Mouse (Mus musculus) MEL-GATA-1-ER (cell line): ENCODE results near the gene Cacna2d2.

Experiments
- DNase-seq: peaks from one replicate; pipeline ENCODE4 v3.0.0-alpha.2; 2012; ENCODE audit warnings: low read depth; ENCODE audit errors: extremely low read depth

Gene Cacna2d2

GRCm38 (mm10) chr9:107400666-107401285, 1.4 kb downstream of the Cacna2d2 start:
- no peak for DNase-seq

- DNase-seq = no peak
Measured at GRCm38 (mm10) chr9:107403116-107403515, 3.7 kb downstream of the Cacna2d2 start.

GRCm38 (mm10) chr9:107409449-107409848, 10.0 kb downstream of the Cacna2d2 start:
- DNase-seq = no peak

DNA sequence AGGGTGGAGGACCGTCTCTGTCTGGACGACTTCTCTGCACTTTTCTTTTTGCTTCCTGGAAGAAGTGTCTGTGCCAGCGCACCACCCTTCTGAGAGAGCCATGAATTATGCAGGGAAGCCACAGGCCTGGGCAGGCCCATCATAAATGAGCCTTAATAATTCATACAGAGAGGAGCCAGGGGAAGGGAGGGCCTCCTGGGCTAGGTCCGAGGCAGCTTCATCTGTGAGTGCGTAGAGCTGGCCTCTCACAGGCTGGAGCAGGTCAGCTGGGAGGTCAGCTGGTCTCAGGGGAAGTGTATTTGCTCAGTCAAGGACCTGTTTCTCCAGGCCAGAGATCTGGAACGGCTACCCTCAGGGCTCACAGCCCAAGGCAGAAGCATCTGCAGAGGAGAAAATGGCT, 17.7 kb downstream of the Cacna2d2 start:
- DNase-seq = no peak

DNA sequence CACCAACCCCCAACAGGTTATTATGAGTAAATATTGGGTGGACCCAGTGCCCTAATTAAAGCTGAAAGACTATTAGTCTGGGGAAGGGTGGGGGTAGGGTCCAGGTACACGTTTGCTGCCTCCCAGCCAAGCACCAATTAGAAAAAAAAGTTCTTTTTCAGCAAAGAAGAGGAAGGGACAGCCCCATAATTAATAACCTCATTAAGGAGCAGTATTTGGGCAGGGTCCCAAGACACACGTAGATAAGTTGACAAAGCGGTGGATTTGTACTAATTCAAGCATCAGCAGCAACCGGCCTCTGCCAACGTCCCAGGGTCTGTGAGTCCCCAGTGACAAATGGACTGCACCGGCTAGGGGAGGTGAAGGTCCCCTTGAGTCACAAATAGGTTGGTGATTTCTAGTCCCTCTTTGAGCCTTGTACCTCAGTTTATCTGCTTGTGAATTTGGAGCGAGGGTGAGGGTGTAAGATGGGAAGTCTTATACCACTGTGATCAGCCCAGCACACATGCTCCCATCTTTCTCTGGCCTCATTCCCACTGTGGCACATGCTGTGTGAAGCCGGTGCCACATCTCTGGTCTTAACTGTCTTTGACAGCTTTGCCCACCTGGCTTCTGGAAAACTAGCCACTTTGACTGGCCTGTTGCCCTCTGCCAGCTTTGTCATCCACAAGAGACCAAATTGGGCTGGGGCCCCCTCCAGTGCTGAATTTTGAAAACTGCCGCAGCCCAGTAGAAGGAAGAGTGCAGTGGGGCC, 20.3 kb downstream of the Cacna2d2 start:
- DNase-seq = no peak

GRCm38 (mm10) chr9:107420898-107421297, 21.5 kb downstream of the Cacna2d2 start:
- DNase-seq = no peak

- DNase-seq = no peak
Measured at GRCm38 (mm10) chr9:107422878-107423277, 23.5 kb downstream of the Cacna2d2 start.

- no peak for DNase-seq
Measured at GRCm38 (mm10) chr9:107424485-107425175, 25.2 kb downstream of the Cacna2d2 start.

- DNase-seq = no peak
Measured at GRCm38 (mm10) chr9:107427876-107428275, 28.5 kb downstream of the Cacna2d2 start.

DNA sequence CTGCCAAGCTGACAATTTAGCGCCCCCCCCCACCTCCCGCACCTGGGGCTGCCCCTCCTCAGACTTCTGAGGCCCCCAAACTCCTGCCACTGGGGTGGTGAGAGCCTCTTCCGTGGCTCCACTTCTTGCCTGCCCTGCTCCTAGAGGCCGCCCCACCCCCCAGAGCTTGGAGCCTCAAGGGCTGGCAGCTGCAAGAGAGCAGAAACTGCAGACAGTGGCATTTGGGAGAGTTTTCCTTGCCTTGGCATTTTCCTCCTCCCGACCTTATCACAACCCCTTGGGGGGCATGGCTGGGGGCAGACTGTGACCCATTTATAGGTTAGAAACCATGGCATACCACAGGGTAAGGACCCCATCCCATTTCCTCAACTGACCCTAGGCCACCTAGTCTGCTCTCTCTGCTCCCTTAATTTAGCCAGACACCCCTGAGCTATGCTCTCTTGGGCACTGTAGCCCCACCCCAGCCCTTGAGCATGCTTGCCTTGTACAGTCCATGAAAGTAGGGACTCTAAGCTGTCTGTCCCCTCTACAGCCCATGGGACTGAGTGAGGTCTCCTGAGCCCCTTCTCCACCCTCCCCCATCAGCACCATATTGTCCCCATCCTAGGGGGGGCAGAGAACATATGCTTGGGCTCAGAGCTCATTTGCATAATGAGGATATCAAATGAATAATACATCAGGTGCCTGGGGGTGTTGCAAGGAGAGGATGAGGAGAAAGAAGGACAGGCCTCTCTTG, 29.2 kb downstream of the Cacna2d2 start:
- DNase-seq = no peak

- DNase-seq = no peak
Measured at GRCm38 (mm10) chr9:107430445-107430844, 31.0 kb downstream of the Cacna2d2 start.

DNA sequence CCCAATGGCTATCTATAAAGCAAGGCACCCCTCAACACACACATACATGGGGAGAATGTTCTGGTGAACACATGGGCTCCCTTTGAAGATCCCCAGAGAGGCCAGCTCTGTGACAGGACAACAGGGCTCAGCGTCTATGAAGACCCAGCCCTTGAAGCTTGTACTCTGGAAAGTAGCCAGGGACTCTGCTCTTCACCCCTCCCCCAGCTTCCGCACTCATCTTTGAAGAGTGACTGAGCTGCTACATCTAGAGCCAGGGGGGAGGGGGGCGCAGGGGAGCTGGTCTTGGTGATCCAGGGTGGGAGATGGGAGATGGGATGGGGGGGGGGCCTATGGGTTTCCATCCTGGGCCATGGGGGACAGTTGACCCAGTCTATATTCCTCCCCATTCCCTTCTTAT, 33.1 kb downstream of the Cacna2d2 start:
- no peak for DNase-seq

DNA sequence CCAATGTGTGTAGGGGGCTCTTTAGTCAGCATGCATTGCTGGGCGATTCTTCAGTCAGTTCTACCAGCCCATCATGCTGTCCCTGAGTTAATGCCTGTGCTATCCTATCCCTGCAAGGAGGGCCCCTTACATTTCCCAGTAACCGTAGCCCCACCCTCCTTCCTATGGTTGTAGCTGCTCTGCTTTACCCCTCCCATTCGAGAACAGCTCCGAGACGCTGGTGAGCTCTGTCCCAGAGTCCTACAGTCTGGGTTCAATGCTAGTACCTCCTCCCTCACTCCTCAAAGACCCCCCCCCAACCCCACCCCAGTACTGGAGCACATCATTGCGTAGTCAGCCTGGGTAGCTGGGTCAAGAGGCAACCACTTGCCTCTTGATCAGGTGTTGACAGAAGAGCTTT, 35.4 kb downstream of the Cacna2d2 start:
- no peak for DNase-seq

DNA sequence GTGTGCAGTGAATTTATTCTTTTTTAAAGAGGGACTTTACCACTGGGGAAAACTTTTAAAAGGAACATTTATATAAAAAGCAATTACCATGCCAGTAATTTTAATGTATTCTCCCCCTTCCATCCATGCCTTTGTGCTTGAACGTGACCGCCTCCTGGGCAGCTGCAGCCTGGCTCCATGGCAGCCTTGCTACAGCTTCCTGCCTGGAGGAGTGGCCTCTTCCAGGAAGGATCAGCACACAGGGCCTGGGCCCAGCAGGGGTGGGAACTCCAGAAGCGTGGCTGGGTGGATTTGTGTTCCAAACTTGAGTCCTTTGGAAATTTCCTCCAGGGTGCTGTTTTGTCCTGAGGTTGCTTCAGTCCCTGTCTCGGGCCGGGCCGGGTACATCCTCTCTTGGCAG, 35.9 kb downstream of the Cacna2d2 start:
- DNase-seq = no peak

GRCm38 (mm10) chr9:107442891-107443290, 43.5 kb downstream of the Cacna2d2 start:
- DNase-seq = no peak

DNA sequence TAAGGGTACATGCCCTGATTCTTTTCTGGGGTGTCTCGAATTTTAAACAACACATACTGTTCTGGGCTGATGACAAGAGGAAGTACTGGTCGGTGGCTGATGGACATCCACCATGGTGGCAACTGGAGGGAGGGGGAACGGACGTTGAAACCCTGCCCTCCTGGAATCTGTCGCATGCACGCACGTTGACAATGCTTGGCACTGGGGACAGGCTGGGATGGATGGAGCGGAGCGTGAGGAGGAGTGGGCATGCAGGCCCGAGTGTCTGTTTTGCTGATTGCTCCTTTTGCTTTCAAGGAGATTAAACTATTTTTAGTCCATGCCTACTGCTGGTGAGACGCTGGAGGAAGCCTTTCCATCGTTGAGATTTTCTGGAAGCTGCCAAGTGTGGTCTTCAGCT, 43.9 kb downstream of the Cacna2d2 start:
- DNase-seq = no peak

DNA sequence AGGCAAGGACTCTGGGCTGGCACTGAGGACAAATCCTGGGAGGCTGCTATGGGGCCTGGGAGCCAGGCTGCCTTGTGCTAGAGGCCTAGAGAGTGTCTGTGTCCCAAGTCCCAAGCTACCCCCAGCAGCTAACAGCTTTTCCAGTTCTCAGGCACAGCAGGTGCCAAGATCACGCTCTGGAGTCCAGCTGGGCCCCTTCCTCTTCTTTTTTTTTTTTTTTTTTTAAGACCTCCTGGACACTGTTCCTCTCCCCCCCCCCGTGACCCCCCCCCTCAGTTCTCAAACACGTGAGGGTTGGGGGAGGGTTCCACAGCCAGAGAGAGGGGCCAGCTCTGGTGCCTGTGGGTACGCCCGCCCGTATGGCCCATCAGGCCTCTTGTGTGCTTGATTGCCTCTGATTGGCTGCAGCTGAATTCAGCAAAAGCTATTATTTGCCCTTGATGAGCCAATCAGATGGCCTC, 45.6 kb downstream of the Cacna2d2 start:
- DNase-seq = no peak

- DNase-seq = no peak
Measured at GRCm38 (mm10) chr9:107448805-107449517, 49.5 kb downstream of the Cacna2d2 start.

DNA sequence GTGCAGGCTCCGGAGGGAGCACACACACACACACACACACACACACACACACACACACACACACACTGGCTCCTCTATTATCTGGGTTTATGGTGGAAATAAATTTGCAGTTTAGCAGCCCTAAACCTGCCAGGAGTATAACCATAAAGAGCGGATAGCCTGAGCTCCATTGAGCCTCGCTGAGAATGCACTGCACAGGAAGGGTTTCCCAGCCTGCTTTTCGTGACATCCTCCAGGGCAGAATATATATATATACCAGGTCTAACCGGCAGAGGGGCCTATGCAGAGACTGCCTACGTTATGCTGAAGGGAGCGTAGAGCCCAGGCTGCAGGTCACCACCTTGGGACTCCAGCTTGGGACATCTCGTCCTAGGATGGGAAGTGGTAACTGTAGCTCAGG, 52.0 kb downstream of the Cacna2d2 start:
- DNase-seq = no peak

- DNase-seq = no peak
Measured at GRCm38 (mm10) chr9:107451891-107452521, 52.6 kb downstream of the Cacna2d2 start.

GRCm38 (mm10) chr9:107452552-107452951, 53.1 kb downstream of the Cacna2d2 start:
- DNase-seq = no peak
